Mouse (Mus musculus) megakaryocyte, embryonic 14.5 days (primary cell): ENCODE results near the gene Cntfr.

Experiments
- FLI1 ChIP-seq: IDR thresholded peaks from 2 replicates; pipeline ENCODE4 v1.6.1; 2012; ENCODE audit warnings: low read length, inconsistent platforms, mixed read lengths
- GATA1 ChIP-seq: IDR thresholded peaks from 3 replicates; pipeline ENCODE4 v1.6.1; 2012; ENCODE audit warnings: mixed read lengths, low read length, inconsistent platforms, borderline replicate concordance

GRCm38 (mm10) chr4:41671963-41672480 is 24.9 kb downstream of the Cntfr start:
- TF ChIP-seq GATA1 = no peak
- no peak for TF ChIP-seq FLI1
